Mouse (Mus musculus): ENCODE results near the gene Ccdc141.

- no peak for TF ChIP-seq POLR2A (IDR thresholded peaks at IDR 0.05; ENCODE audit: low read depth, low read length)
- TF ChIP-seq CTCF (IDR thresholded peaks at IDR 0.05; ENCODE audit: borderline replicate concordance, insufficient read depth, low read length), result no peak
These were observed 188.7 kb downstream of the Ccdc141 start for GRCm38 (mm10) chr2:76981717-76982116.
